Mouse (Mus musculus) ovary, postnatal 14 days (tissue): ENCODE results near the gene Ace3.
"Not testable (repeated sequence)": the region's sequence is repeated elsewhere in the genome, so short reads cannot be mapped to it uniquely, and the experiment has no call there.

Source experiments
- DNase-seq: peaks from one replicate; pipeline ENCODE4 v3.0.0; 2022; ENCODE audit warnings: low spot score

The Ace3 gene

GRCm38 (mm10) chr11:105978634-105979033, 15.8 kb upstream of the Ace3 start:
- no peak for DNase-seq

- DNase-seq = no peak
These were observed 10.0 kb upstream of the Ace3 start for GRCm38 (mm10) chr11:105984452-105984851.

- DNase-seq = no peak
These were observed 7.0 kb upstream of the Ace3 start for GRCm38 (mm10) chr11:105987446-105987845.

- DNase-seq = no peak
These were observed 5.0 kb upstream of the Ace3 start for GRCm38 (mm10) chr11:105989446-105989845.

- no peak for DNase-seq
These were observed 4.2 kb upstream of the Ace3 start for GRCm38 (mm10) chr11:105990231-105990630.

GRCm38 (mm10) chr11:106000062-106000461, 5.6 kb downstream of the Ace3 start:
- no peak for DNase-seq

GRCm38 (mm10) chr11:106001718-106002117, 7.2 kb downstream of the Ace3 start:
- no peak for DNase-seq

GRCm38 (mm10) chr11:106004576-106004975, 10.1 kb downstream of the Ace3 start:
- DNase-seq = no peak

- DNase-seq = no peak
These were observed 11.5 kb downstream of the Ace3 start for GRCm38 (mm10) chr11:106005970-106006369.

- peak; percentile 81 for DNase-seq
These were observed 13.3 kb downstream of the Ace3 start, which contains the start of gene Kcnh6 for GRCm38 (mm10) chr11:106007821-106008220. TSS of gene Kcnh6 (plus strand) at chr11:106008124.

GRCm38 (mm10) chr11:106012711-106013110, 18.2 kb downstream of the Ace3 start:
- no peak for DNase-seq

- no peak for DNase-seq
These were observed 19.2 kb downstream of the Ace3 start for GRCm38 (mm10) chr11:106013556-106014225.

GRCm38 (mm10) chr11:106016440-106016839, 22.0 kb downstream of the Ace3 start:
- no peak for DNase-seq

GRCm38 (mm10) chr11:106020051-106020763, 25.7 kb downstream of the Ace3 start:
- no peak for DNase-seq

- DNase-seq = no peak
These were observed 31.3 kb downstream of the Ace3 start for GRCm38 (mm10) chr11:106025774-106026173.

- DNase-seq = peak; percentile 33
These were observed 32.1 kb downstream of the Ace3 start for GRCm38 (mm10) chr11:106026465-106027151.

GRCm38 (mm10) chr11:106027607-106028006, 33.1 kb downstream of the Ace3 start:
- no peak for DNase-seq

GRCm38 (mm10) chr11:106032074-106032473, 37.6 kb downstream of the Ace3 start:
- not testable (repeated sequence) for DNase-seq

GRCm38 (mm10) chr11:106033491-106033919, 39.0 kb downstream of the Ace3 start:
- no peak for DNase-seq

- no peak for DNase-seq
These were observed 40.5 kb downstream of the Ace3 start for GRCm38 (mm10) chr11:106034986-106035385.

GRCm38 (mm10) chr11:106036548-106037417, 42.3 kb downstream of the Ace3 start, which contains the start of gene Dcaf7:
TSS of gene Dcaf7 (plus strand) at chr11:106036872.
- DNase-seq = peak; percentile 96

GRCm38 (mm10) chr11:106037418-106037751, 42.9 kb downstream of the Ace3 start:
- DNase-seq = peak; percentile 26
